Mouse (Mus musculus) myocyte (in vitro differentiated cells): Measurements from ENCODE around the gene Arsk.

Experiments used
- E2F4 ChIP-seq: IDR thresholded peaks from one replicate; pipeline ENCODE4 v1.6.1; 2011; ENCODE audit warnings: mild to moderate bottlenecking, control low read depth, moderate library complexity; ENCODE audit not compliant: insufficient read depth
- MAX ChIP-seq: IDR thresholded peaks from one replicate; pipeline ENCODE4 v1.6.1; 2011; ENCODE audit warnings: low read depth, mild to moderate bottlenecking, control low read depth
- POLR2A ChIP-seq: IDR thresholded peaks from one replicate; pipeline ENCODE4 v1.6.1; 2011; ENCODE audit warnings: low read depth, mild to moderate bottlenecking, control low read depth, moderate library complexity; ENCODE audit not compliant: insufficient read length
- POLR2AphosphoS2 ChIP-seq: IDR thresholded peaks from one replicate; pipeline ENCODE4 v1.6.1; 2011; ENCODE audit warnings: low read depth, control low read depth; ENCODE audit not compliant: insufficient read length
- TCF3 ChIP-seq: IDR thresholded peaks from one replicate; pipeline ENCODE4 v1.6.1; 2011; ENCODE audit warnings: low read depth, control low read depth; ENCODE audit not compliant: insufficient read length
- USF1 ChIP-seq: IDR thresholded peaks from one replicate; pipeline ENCODE4 v1.6.1; 2011; ENCODE audit warnings: low read depth, mild to moderate bottlenecking, control low read depth, moderate library complexity

DNA sequence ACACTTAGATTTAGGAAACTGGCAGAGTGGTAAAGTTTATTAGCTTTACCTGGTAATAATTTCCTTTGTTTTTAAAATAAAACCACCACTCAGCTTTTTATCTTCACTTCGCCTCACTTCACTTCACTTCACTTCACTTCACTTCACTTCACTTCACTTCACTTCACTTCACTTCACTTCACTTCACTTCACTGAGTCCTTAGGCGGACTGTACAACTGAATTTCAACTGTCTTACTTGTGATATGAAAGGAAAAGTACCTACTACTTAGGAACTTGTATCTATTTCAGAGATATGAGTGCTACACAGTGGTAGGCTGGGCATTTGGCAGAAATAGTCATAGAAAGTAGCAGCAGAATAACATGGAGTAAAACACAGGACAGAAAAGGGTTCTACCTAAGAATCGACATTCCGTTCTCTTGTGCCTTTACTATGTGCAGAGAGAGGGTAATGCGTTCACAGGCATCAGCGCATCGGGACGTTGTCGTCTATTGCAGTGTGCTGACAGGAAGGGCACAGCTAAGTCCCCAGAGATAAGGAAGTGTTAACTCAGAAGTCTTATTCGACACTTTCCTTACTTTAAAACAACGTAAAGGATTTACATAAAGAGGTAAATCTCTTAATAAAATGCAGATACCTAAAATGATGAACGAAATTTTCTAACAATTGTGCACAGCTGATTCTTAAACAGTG lies 42.8 kb upstream of the Arsk start:
- TF ChIP-seq POLR2A (no peak), POLR2AphosphoS2 (no peak), E2F4 (no peak), TCF3 (no peak), MAX (no peak), USF1 (no peak)
